Mouse (Mus musculus) testis, adult 2 months (tissue): ENCODE measurements at regions not wholly inside any gene's neighbourhood (a gene's known extent, or its start where the extent isn't known, plus 50 kb on each side); places are given as distances from the start of the nearest gene placed in this dataset.

Source experiments
- H3K27ac ChIP-seq: fragments of 200-500 bp; 2 replicates; pipeline ENCODE4 v1.5.1; 2012; ENCODE audit warnings: low read depth, low read length; ENCODE audit not compliant: control insufficient read depth, insufficient read depth
- H3K27me3 ChIP-seq: fragments of 200-500 bp; 2 replicates; pipeline ENCODE4 v1.6.1; 2012; ENCODE audit warnings: mild to moderate bottlenecking, low read length, moderate library complexity; ENCODE audit not compliant: control insufficient read depth, insufficient read depth
- H3K36me3 ChIP-seq: fragments of 200-500 bp; 2 replicates; pipeline ENCODE4 v1.6.1; 2012; ENCODE audit warnings: mild to moderate bottlenecking, low read length; ENCODE audit not compliant: control insufficient read depth, insufficient read depth
- H3K4me1 ChIP-seq: fragments of 200-500 bp; 2 replicates; pipeline ENCODE4 v1.6.1; 2012; ENCODE audit warnings: low read length; ENCODE audit not compliant: control insufficient read depth, insufficient read depth
- H3K4me3 ChIP-seq: fragments of 200-500 bp; 2 replicates; pipeline ENCODE4 v1.5.1; 2012; ENCODE audit warnings: low read depth, mild to moderate bottlenecking, low read length, moderate library complexity, mixed read lengths; ENCODE audit not compliant: control insufficient read depth
- CTCF ChIP-seq: fragments of 200-500 bp; IDR thresholded peaks from 2 replicates; pipeline ENCODE4 v1.5.1; 2012; ENCODE audit warnings: low read depth, mild to moderate bottlenecking, inconsistent platforms, low read length, moderate library complexity; ENCODE audit not compliant: control insufficient read depth, insufficient read depth, insufficient replicate concordance
- POLR2A ChIP-seq: fragments of 200-500 bp; IDR thresholded peaks from 2 replicates; pipeline ENCODE4 v1.6.1; 2012; ENCODE audit warnings: low read depth, mild to moderate bottlenecking, inconsistent platforms, low read length, moderate library complexity; ENCODE audit not compliant: control insufficient read depth

- H3K27me3 ChIP-seq = no peaks in the 10 kb centered on the region
- no peak for TF ChIP-seq POLR2A
- TF ChIP-seq CTCF = no peak
- H3K4me1 ChIP-seq = no peaks in the 10 kb centered on the region
- H3K27ac ChIP-seq = no peak overlapping the region
- no peak overlapping the region for H3K4me3 ChIP-seq
- no peaks in the 10 kb centered on the region for H3K36me3 ChIP-seq
Observed at GRCm38 (mm10) chr2:124955843-124956242, 112.1 kb upstream of the Slc24a5 start.

GRCm38 (mm10) chr2:124959431-124959830 lies 108.5 kb upstream of the Slc24a5 start:
- Histone ChIP-seq H3K36me3 (no peaks in the 10 kb centered on the region), H3K4me3 (no peak overlapping the region), H3K4me1 (no peaks in the 10 kb centered on the region), H3K27ac (no peak overlapping the region), H3K27me3 (no peaks in the 10 kb centered on the region)
- TF ChIP-seq POLR2A (no peak), CTCF (no peak)

GRCm38 (mm10) chr2:124971826-124972749 lies 95.8 kb upstream of the Slc24a5 start:
- Histone ChIP-seq H3K4me3 (no peak overlapping the region), H3K36me3 (no peaks in the 10 kb centered on the region), H3K4me1 (no peaks in the 10 kb centered on the region), H3K27me3 (no peaks in the 10 kb centered on the region), H3K27ac (no peak overlapping the region)
- TF ChIP-seq POLR2A = no peak
- TF ChIP-seq CTCF = no peak

GRCm38 (mm10) chr2:124975106-124975505 lies 92.8 kb upstream of the Slc24a5 start:
- Histone ChIP-seq H3K27me3 (no peaks in the 10 kb centered on the region), H3K4me3 (no peak overlapping the region), H3K4me1 (no peaks in the 10 kb centered on the region), H3K27ac (no peak overlapping the region), H3K36me3 (no peaks in the 10 kb centered on the region)
- TF ChIP-seq CTCF = no peak
- no peak for TF ChIP-seq POLR2A

GRCm38 (mm10) chr2:124990976-124991375 lies 76.9 kb upstream of the Slc24a5 start:
- no peak for TF ChIP-seq CTCF
- no peak for TF ChIP-seq POLR2A
- Histone ChIP-seq H3K4me1 (no peaks in the 10 kb centered on the region), H3K27ac (no peak overlapping the region)

GRCm38 (mm10) chr2:125015007-125015406 lies 52.9 kb upstream of the Slc24a5 start:
- no peak for TF ChIP-seq CTCF
- TF ChIP-seq POLR2A = no peak
- no peak overlapping the region for H3K4me3 ChIP-seq
- no peaks in the 10 kb centered on the region for H3K36me3 ChIP-seq
- no peaks in the 10 kb centered on the region for H3K4me1 ChIP-seq
- H3K27ac ChIP-seq = no peak overlapping the region
- H3K27me3 ChIP-seq = no peaks in the 10 kb centered on the region

More at GRCm38 (mm10) chr2:124990976-124991375, 76.9 kb upstream of the Slc24a5 start:
- Histone ChIP-seq H3K27me3 (no peaks in the 10 kb centered on the region), H3K4me3 (no peak overlapping the region), H3K36me3 (no peaks in the 10 kb centered on the region)

GRCm38 (mm10) chr2:125016946-125017345 lies 51.0 kb upstream of the Slc24a5 start:
- Histone ChIP-seq H3K27ac (no peak overlapping the region), H3K27me3 (no peaks in the 10 kb centered on the region), H3K36me3 (no peaks in the 10 kb centered on the region), H3K4me1 (no peaks in the 10 kb centered on the region), H3K4me3 (no peak overlapping the region)
- TF ChIP-seq POLR2A (no peak), CTCF (no peak)
